Mouse (Mus musculus): Measurements from ENCODE around the gene Tnpo2.
"Not testable (repeated sequence)": the region's sequence is repeated elsewhere in the genome, so short reads cannot be mapped to it uniquely, and the experiment has no call there.

Gene Tnpo2

DNA sequence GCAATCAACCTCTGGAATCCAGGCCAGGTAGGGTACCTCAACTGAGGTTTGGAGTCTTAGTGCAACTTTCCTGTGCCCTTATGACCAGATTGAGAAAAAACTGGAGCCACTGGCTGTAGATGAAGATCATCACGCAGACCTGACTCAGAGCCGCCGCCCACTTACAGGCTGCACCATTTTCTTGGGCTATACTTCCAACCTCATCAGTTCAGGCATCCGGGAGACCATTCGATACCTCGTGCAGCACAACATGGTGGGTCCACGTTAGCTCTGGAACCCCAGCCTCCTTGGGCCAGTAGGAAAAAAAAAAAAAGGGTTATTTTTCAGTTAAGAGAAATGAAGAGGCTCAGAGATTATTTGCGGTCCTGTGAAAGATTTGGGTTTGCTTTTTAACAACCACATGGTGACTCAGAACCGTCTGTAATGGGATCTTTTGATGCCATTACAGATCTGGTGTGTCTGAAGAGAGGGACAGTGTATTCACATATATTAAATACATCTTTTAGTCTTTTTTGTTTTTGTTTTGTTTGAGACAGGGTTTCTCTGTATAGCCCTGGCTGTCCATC lies 35.7 kb downstream of the Tnpo2 start:
- DNase-seq (ENCODE audit: low read depth, low spot score) = peak; percentile 47

DNA sequence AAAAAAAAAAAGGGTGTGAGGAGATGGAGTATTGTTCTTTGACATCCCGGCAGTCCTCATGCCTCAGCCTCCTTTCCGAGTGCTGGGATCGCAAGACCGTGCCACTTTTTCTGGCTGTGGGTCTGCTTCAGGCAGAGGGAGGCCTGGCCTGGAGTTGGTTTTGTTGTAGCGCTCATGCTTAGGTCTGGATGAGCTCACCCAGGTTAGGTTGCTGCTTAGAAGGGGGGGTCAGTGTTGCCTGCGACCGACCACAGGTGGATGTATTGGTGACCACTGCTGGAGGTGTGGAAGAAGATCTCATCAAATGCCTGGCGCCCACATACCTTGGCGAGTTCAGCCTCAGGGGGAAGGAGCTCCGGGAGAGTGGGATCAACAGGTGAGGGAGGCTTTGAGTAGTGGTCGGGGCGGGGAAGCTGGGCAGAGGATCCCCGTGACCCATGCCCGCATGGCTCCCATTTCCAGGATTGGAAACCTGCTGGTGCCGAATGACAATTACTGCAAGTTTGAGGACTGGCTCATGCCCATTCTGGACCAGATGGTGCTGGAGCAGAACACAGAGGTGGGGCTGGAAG lies 36.4 kb downstream of the Tnpo2 start:
- no peak for DNase-seq (ENCODE audit: low read depth, low spot score)

DNA sequence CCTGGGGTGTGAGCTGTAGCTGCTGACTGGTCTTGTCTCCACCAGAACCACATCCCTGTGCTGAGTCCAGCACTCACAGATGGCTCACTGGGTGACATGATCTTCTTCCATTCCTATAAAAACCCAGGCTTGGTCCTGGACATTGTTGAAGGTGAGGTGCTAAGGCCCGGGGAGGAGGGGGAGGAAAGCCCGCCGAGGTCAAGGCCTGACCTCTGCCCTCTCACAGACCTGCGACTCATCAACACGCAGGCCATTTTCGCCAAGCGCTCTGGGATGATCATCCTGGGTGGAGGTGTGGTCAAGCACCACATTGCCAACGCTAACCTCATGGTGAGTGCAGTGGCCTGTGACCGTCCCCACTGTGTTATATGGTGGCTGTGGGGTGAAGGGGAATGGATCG lies 37.5 kb downstream of the Tnpo2 start:
- DNase-seq (ENCODE audit: low read depth, low spot score) = no peak

DNA sequence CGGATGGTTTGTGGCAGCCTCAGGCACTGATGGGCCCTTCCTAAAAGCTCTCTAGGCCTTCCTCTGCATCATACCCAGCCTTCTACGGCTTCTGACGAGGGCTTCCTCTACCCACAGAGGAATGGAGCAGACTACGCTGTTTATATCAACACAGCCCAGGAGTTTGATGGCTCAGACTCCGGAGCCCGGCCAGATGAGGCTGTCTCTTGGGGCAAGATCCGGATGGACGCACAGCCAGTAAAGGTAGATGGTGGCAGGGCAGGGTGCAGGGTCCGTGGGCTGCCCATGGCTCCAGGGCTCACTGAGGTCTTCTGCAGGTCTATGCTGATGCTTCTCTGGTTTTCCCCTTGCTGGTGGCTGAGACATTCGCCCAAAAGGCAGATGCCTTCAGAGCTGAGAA lies 37.9 kb downstream of the Tnpo2 start:
- no peak for DNase-seq (ENCODE audit: low read depth, low spot score)

DNA sequence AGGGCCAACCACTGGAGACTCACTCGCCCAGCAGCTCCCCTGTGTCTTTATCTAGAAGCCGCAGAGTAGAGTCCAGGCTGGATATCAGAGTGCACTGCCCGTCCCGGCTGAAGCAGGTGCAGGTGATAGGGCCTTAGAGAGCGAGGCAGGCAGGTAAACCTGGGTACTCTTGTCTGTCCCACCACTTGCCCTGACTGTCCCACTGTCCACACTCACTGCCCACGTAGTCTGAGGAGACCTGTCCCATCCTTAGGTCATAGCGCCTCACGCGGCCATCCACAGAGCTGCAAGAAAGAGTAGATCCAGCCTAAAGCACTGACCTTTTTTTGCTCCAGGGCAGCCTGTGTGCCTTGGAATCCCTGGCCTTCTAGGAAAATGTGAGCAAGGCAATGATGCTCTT lies 39.3 kb downstream of the Tnpo2 start:
- DNase-seq (ENCODE audit: low read depth, low spot score) = peak; percentile 43

- peak; percentile 95 for DNase-seq (ENCODE audit: low read depth, low spot score)
These were observed 40.3 kb downstream of the Tnpo2 start for GRCm38 (mm10) chr8:85076993-85077392.

DNA sequence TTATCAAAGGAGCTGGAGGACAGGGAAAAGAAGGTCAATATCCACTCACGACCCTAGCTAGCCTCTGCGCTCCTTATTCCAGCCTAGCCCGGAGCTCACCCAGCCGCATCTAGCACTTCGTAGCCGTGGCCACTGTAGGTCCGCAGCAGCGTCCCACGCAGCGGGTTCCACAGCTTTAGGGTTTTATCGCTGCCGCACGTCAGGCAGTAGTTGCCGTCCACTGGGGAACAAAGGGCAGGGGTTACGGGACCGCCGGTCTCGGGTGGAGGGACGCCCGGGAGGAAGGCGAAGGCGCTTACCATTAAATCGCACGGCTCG lies 43.5 kb downstream of the Tnpo2 start:
- no peak for DNase-seq (ENCODE audit: low read depth, low spot score)

- DNase-seq (ENCODE audit: low read depth, low spot score) = peak; percentile 86
These were observed 44.0 kb downstream of the Tnpo2 start, which contains the start of gene Wdr83os for GRCm38 (mm10) chr8:85080532-85081215. Gene Wdr83os (plus strand): TSS chr8:85080740.

- DNase-seq (ENCODE audit: low read depth, low spot score) = no peak
These were observed 44.5 kb downstream of the Tnpo2 start, which contains the start of gene Wdr83 for GRCm38 (mm10) chr8:85081216-85081555. Gene Wdr83 (minus strand): TSS chr8:85081306.

- DNase-seq (ENCODE audit: low read depth, low spot score) = not testable (repeated sequence)
These were observed 45.5 kb downstream of the Tnpo2 start for GRCm38 (mm10) chr8:85082169-85082568.

DNA sequence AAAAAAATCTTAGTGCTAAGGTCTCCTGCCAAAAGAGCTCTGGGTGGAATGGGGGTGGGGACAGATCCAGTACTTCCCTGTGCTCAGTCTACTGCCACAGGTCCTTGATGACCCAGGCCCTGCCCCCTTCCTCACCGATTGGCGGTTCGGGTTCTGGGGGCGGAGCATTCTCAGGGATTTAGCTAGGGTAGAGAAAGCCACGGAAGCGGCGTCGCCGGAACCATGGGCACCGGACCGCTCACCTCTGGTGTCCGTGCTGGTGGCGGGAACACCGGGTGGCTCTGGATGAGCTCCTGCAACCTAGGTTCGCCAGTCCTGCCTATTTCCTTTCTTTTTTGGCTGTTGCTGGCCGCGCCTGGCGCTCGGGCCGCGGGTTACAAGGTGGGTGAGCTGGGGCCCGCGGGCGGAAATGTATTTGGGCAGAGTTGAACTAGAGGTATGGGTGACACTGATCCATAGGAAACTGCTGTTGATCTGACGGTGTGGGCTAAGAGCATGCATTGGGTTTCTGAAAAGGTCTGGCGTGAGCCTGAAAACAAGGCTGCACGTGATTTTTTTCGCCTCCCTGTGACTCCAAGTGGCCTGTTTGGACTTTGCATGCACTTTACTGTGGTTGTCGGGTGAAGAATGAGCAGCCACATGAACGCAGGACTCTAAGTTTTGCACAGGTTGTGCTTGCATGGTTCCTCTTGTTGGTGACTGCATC lies 46.5 kb downstream of the Tnpo2 start, which contains the start of gene Man2b1:
Man2b1 (plus strand) TSS at position 163 of the 706 bp plus-strand sequence.
- peak; percentile 96 for DNase-seq (ENCODE audit: low read depth, low spot score)

GRCm38 (mm10) chr8:85084633-85085032 lies 47.9 kb downstream of the Tnpo2 start:
- no peak for DNase-seq (ENCODE audit: low read depth, low spot score)

GRCm38 (mm10) chr8:85086238-85086637 lies 49.5 kb downstream of the Tnpo2 start:
- DNase-seq (ENCODE audit: low read depth, low spot score) = no peak

DNA sequence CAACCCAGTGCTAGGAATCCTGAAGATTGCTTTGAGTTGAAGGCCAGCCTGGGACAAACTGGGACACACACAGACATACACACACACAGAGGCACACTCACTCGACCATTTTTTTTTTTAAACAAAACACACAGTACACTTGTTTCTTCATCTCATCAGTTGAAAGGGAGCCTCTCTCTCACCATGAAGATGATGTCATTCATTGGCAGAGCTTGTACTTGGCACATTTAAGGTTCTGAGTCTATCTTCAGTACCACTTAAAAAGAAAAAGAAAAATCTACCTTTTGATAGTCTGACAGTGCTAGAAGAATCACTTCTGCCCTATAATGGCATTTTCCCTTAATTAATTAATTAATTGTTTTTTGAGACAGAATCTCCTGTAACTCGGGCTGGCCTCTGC lies 52.1 kb downstream of the Tnpo2 start:
- DNase-seq (ENCODE audit: low read depth, low spot score) = no peak

GRCm38 (mm10) chr8:85090856-85091255 lies 54.1 kb downstream of the Tnpo2 start:
- no peak for DNase-seq (ENCODE audit: low read depth, low spot score)

DNA sequence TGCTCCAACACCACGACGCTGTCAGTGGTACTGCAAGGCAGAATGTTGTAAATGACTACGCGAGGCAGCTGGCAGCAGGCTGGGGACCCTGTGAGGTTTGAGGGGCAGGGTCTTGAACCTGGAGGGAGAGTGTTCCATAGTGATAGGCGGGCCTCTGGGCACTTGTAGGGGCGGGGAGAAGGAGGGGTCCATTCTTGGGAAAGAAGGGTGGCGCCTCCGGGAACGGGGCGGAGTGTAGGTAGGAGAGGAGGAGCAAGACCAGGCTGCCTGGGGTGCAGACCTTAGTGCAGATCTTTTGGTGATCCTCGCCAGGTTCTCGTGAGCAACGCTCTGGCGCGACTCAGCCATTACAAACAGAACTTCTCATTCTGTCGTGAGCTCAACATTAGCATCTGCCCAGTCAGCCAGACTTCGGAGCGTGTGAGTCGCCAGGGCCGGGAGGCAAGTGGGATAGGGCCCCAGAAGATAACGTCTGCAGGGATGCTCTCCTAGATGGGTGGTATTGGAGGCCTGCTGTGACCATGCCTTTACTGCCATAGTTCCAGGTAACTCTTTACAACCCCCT lies 54.9 kb downstream of the Tnpo2 start:
- no peak for DNase-seq (ENCODE audit: low read depth, low spot score)

GRCm38 (mm10) chr8:85095051-85095450 lies 58.3 kb downstream of the Tnpo2 start:
- DNase-seq (ENCODE audit: low read depth, low spot score) = no peak

GRCm38 (mm10) chr8:85095566-85095965 lies 58.9 kb downstream of the Tnpo2 start:
- no peak for DNase-seq (ENCODE audit: low read depth, low spot score)

GRCm38 (mm10) chr8:85096196-85096595 lies 59.5 kb downstream of the Tnpo2 start:
- no peak for DNase-seq (ENCODE audit: low read depth, low spot score)

GRCm38 (mm10) chr8:85096850-85097249 lies 60.1 kb downstream of the Tnpo2 start:
- no peak for DNase-seq (ENCODE audit: low read depth, low spot score)

DNA sequence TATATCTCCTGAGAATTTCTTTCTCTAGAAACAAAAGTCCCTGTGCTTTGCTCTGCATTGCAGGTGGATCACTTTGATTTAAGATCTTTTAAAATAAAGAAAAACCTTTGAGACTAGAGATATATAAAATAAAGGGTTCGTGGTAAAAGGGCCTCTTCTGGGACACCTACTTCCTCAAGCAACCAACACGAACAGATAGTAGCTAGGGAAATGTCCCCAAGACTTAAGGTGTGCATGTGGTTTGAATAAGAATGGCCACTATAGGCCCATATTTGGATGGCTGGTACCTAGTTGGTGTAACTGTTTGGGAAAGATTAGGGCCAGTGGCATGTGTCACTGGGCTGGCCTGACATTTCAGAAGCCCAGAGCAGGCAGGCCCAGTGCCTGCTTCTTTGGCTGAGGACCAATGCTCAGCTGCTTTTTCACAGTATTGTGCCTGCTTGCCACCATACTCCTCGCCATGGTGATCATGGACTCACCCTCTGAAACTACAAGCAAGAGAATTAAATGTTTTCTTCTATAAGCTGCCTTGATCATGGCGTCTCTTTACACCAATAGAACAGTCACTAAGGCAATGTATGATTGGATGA lies 63.5 kb downstream of the Tnpo2 start:
- DNase-seq (ENCODE audit: low read depth, low spot score) = no peak
